Mouse (Mus musculus) embryonic fibroblast, embryonic 13.5 days (primary cell): ENCODE results near the gene a.

Experiments
- CTCF ChIP-seq: IDR thresholded peaks from 2 replicates; pipeline ENCODE4 v1.5.1; 2011; ENCODE audit warnings: mild to moderate bottlenecking, control low read depth, low read length, moderate library complexity, borderline replicate concordance; ENCODE audit not compliant: insufficient read depth
- POLR2A ChIP-seq: IDR thresholded peaks from 2 replicates; pipeline ENCODE4 v1.6.1; 2011; ENCODE audit warnings: low read depth, mild to moderate bottlenecking, control low read depth, low read length, moderate library complexity

DNA sequence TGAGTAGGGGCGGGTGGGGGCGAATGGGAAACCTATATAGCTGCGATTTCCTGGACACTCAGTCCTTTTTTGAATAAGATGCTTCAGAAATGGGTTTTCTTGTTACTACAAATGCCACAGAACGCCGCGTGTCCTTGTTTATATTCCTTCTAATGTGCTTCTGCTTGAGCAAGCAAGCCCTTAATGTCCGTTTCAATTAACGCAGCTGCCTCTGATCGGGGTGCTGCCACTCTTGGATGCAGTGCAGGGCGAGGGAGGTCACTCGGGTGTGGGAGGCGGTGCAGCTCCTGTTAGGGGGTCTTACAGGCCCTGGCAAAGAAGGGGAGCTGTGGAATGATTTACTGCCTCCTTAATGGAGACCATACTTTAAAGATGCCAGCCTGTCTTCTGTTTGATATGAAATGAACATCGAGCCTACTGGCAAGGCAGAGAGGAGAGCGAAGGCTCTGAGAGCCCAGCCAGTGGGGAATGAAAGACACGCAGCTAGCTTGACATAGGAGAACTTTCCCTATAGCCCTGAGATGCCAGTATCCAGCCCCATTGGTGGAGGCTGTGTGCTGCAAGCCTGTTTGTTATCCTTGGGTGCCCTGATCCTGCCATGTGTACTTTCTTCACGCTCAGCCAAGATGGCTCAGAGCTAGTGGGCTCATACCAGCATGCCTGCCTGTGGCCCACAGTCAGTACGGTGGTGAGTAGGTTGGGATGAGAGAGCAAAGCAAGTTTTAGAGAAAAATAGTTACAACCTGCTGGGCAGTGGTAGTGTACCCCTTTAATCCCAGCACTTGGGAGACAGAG lies 8.1 kb upstream of the a start:
- no peak for TF ChIP-seq CTCF
- no peak for TF ChIP-seq POLR2A
